Mouse (Mus musculus): ENCODE data around the gene Uri1.

Gene Uri1

GRCm38 (mm10) chr7:37922999-37923398, 100.4 kb downstream of the Uri1 start:
- DNase-seq (ENCODE audit: low read depth in 1 of 2, low spot score in 2 of 2): no peak

GRCm38 (mm10) chr7:37921681-37922430, 101.5 kb downstream of the Uri1 start:
- no peak for DNase-seq (ENCODE audit: low read depth in 1 of 2, low spot score in 2 of 2)

DNA sequence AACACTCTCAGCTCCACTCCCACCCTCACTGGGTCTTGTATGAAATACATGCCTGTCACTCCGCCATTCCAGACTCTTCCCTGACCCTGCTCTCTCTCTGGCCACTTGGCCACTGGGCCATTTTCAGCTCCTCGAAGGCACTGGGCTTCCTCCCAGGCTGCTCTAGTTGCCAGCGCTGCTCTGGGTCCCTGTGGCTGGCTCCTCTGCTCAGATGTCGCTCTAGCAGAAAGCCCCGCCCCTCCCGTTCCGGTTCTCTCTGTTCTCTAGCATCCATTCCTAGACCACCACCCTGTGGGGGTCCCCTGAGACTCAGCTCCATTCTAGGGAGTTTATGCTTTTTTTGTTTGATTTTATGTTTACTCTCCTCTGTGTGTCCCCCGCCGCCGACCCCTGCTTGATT, 104.4 kb downstream of the Uri1 start:
- DNase-seq (ENCODE audit: low read depth in 1 of 2, low spot score in 2 of 2): no peak

DNA sequence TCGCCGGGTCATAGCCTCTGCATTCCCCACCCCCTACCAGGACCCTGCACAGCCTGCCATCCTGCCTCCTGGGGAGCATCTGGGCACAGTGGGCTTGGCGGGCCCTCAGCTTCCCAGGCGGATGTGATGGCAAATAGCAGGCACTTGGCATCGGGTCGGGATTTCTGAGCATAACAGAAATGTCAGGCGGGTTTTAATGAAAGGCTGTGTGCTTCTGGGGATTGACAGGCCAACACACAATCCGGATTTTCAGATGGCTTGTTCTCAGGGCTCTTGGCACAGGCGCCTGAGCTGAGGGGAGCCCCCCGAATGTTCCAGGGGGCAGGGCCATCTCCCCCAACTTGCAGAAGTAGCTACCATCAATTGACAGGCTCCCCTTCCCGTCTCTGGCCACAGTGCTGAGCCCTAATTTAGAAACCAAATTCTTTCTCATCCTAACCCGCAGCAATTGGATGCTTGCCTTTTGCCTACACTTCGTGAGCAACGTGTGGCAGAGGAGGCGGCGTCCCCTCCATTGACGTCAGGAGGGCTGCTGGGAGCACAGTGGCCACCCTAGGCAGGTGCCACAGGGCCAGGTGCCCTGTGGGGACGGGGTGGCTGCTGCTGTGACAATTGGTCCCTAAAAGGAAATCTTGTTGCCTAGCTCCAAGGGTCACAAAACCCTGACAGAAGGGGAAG, 106.5 kb downstream of the Uri1 start:
- DNase-seq (ENCODE audit: low read depth in 1 of 2, low spot score in 2 of 2): no peak

GRCm38 (mm10) chr7:37911802-37912122, 111.6 kb downstream of the Uri1 start:
- DNase-seq (ENCODE audit: low read depth in 1 of 2, low spot score in 2 of 2): no peak

DNA sequence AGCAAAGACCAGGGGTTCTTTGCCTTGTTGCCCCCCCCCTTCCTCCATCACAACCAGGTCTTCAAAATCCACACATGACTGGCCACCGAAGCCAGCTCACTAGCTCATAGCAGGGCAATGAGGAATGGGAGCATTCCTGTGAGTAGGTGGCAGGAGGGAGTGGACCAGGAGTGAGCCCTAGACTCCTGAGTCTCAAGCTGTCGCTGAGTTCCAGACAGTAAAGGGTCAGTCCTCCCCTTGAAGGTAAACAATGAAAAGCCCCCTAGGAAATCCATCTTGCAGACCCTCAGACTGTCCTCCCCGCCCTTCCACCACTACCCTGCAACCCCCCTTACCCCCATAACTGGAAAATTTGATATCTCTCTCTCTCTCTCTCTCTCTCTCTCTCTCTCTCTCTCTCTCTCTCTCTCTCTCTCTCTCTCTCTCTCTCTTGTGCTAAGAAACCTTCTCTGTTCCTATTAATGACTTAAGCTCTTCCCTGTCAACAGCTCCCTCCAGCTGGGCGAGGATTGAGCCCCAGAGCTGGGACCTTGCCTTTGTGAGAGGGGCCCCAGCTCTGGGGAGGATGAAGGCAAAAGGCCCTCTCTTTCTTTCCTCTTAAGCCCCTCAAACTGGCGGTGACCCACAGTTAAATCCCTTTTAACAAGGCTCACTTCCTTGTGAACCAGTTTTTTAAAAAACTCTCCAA, 112.1 kb downstream of the Uri1 start:
- no peak for DNase-seq (ENCODE audit: low read depth in 1 of 2, low spot score in 2 of 2)

DNA sequence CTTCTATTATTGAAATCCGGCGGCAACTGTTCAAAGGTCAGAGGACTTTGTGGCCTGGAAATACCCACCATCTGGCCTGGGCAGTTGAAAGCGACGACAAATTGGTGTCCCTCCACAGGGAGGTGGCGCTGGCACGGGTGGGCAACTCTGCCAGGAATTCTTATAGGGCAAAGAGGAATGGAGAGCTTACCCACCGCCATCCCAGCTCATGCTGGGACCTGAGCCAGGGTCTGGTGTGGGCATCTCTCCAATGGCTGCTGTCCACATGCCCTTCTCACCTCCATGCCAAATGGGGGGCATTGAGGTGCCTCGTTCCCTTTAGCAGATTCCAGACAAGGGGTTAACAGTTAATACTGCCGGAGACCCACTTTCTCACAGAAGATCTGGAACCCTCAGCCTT, 113.2 kb downstream of the Uri1 start:
- DNase-seq (ENCODE audit: low read depth in 1 of 2, low spot score in 2 of 2): no peak
